Mouse (Mus musculus) heart, postnatal 14 days (tissue): ENCODE results near the gene Csrnp2. TPM values are rescaled to one million over a fixed set of nuclear protein-coding genes. Genes with fewer than 3 reads are reported as not detected.
"Not testable (repeated sequence)": the region's sequence is repeated elsewhere in the genome, so short reads cannot be mapped to it uniquely, and the experiment has no call there.

ENCODE experiments used
- DNase-seq, 2 experiments: peaks; one replicate each; pipeline ENCODE4 v3.0.0; 2021 to 2022
- intact Hi-C: fragments of 180-260 bp; cut with DNase I; formaldehyde crosslinking; loops from one replicate; pipeline ENCODE4 v1.15.1; 2025
- long read RNA-seq, 2 experiments: library from polyadenylated mRNA; stranded (forward); transcript quantifications; one replicate each; pipeline ENCODE4 v2.0.0; 2021
- total RNA-seq, 2 experiments: library from RNA; stranded (reverse); gene quantifications; 2 replicates each; pipeline ENCODE4 v1.2.3; 2021

Gene Csrnp2
- 1 to 10 TPM; 3.1 to 3.2 TPM for total RNA-seq
- long read RNA-seq, experiment 1, full-length matches to known transcripts: 1 of 2 reads
- long read RNA-seq, experiment 1, partial matches to known transcripts: 1 of 2 reads
- long read RNA-seq, experiment 1, other reads (novel, unspliced or antisense): 0 of 2 reads
- long read RNA-seq, experiment 2, full-length matches to known transcripts: 2 of 5 reads
- long read RNA-seq, experiment 2, partial matches to known transcripts: 3 of 5 reads
- long read RNA-seq, experiment 2, other reads (novel, unspliced or antisense): 0 of 5 reads

GRCm38 (mm10) chr15:100495102-100495501 lies at the start of gene Csrnp2:
Gene Csrnp2 (minus strand): TSS chr15:100495488.
- peak; percentile 95 for DNase-seq
- intact Hi-C loops: loop anchor here (2.0 kb wide), 1 partner anchor 26 kb away; the partner anchor contains the start of gene Letmd1

- DNase-seq, intact Hi-C loops: not testable (repeated sequence)
These were observed 48.4 kb upstream of the Csrnp2 start for GRCm38 (mm10) chr15:100543651-100544030.

GRCm38 (mm10) chr15:100542876-100543650 lies 47.8 kb upstream of the Csrnp2 start:
- intact Hi-C loops, DNase-seq: not testable (repeated sequence)

GRCm38 (mm10) chr15:100541426-100541825 lies 46.1 kb upstream of the Csrnp2 start:
- no peak for DNase-seq

GRCm38 (mm10) chr15:100541001-100541400 lies 45.7 kb upstream of the Csrnp2 start:
- intact Hi-C loops, DNase-seq: not testable (repeated sequence)

More at GRCm38 (mm10) chr15:100541426-100541825, 46.1 kb upstream of the Csrnp2 start:
- intact Hi-C loops: no loop called here

- no peak for DNase-seq
- intact Hi-C loops: loop anchor here (2.0 to 10.0 kb wide), 2 partner anchors 73 to 145 kb away; partner anchors contain the start of gene Cela1
These were observed 44.1 kb upstream of the Csrnp2 start for GRCm38 (mm10) chr15:100539411-100539810.

GRCm38 (mm10) chr15:100537913-100538312 lies 42.6 kb upstream of the Csrnp2 start:
- intact Hi-C loops: loop anchor here (2.0 to 10.0 kb wide), 2 partner anchors 75 to 147 kb away; partner anchors contain the start of gene Cela1
- peak in 1 of 2 experiments; percentile 39 for DNase-seq

GRCm38 (mm10) chr15:100527900-100528299 lies 32.6 kb upstream of the Csrnp2 start:
- intact Hi-C loops: no loop called here

GRCm38 (mm10) chr15:100525405-100525804 lies 30.1 kb upstream of the Csrnp2 start:
- no peak for DNase-seq
- intact Hi-C loops: no loop called here

More at GRCm38 (mm10) chr15:100527900-100528299, 32.6 kb upstream of the Csrnp2 start:
- DNase-seq: no peak

- intact Hi-C loops: no loop called here
- no peak for DNase-seq
These were observed 25.0 kb upstream of the Csrnp2 start for GRCm38 (mm10) chr15:100520306-100520705.

- DNase-seq: no peak
- intact Hi-C loops: no loop called here
These were observed 19.8 kb upstream of the Csrnp2 start for GRCm38 (mm10) chr15:100515121-100515520.

GRCm38 (mm10) chr15:100513387-100513786 lies 18.1 kb upstream of the Csrnp2 start:
- intact Hi-C loops: no loop called here
- no peak for DNase-seq

GRCm38 (mm10) chr15:100510072-100510471 lies 14.8 kb upstream of the Csrnp2 start:
- intact Hi-C loops: no loop called here
- no peak for DNase-seq

GRCm38 (mm10) chr15:100508454-100509167 lies 13.3 kb upstream of the Csrnp2 start:
- no peak for DNase-seq
- intact Hi-C loops: no loop called here

GRCm38 (mm10) chr15:100499506-100499905 lies 4.2 kb upstream of the Csrnp2 start:
- intact Hi-C loops, DNase-seq: not testable (repeated sequence)

GRCm38 (mm10) chr15:100494647-100495046 lies 641 bp downstream of the Csrnp2 start:
- DNase-seq: peak in 1 of 2 experiments; percentile 48

GRCm38 (mm10) chr15:100491966-100492365 lies 3.3 kb downstream of the Csrnp2 start:
- DNase-seq: no peak
- intact Hi-C loops: loop anchor here (5.0 kb wide), 1 partner anchor 110 kb away; no protein-coding TSS in a partner anchor

More at GRCm38 (mm10) chr15:100494647-100495046, 641 bp downstream of the Csrnp2 start:
- intact Hi-C loops: loop anchor here (2.0 to 5.0 kb wide), 2 partner anchors 26 to 108 kb away; partner anchors contain the start of gene Letmd1

GRCm38 (mm10) chr15:100489263-100489662 lies 6.0 kb downstream of the Csrnp2 start:
- intact Hi-C loops: no loop called here

GRCm38 (mm10) chr15:100488297-100488696 lies 7.0 kb downstream of the Csrnp2 start:
- intact Hi-C loops, DNase-seq: not testable (repeated sequence)

More at GRCm38 (mm10) chr15:100489263-100489662, 6.0 kb downstream of the Csrnp2 start:
- peak in 1 of 2 experiments; percentile 15 for DNase-seq

GRCm38 (mm10) chr15:100487050-100487449 lies 8.2 kb downstream of the Csrnp2 start:
- intact Hi-C loops: no loop called here

More at GRCm38 (mm10) chr15:100487050-100487449, 8.2 kb downstream of the Csrnp2 start:
- no peak for DNase-seq
